Mouse (Mus musculus) stomach, postnatal 0 days (tissue): ENCODE measurements around the gene Lyzl4. TPM values are rescaled to one million over a fixed set of nuclear protein-coding genes. Genes with fewer than 3 reads are reported as not detected.

ENCODE experiments used
- ATAC-seq: fragments of 200-750 bp; cut with Nextera tagmentation; 2 replicates; pipeline ENCODE4 v1.8.0; 2017; ENCODE audit not compliant: low FRiP score, low TSS enrichment
- DNase-seq: peaks from one replicate; pipeline ENCODE4 v3.0.0-alpha.2; 2016; ENCODE audit warnings: low spot score
- H3K27ac ChIP-seq: fragments of 300-500 bp; sonication (generic); replicated peaks from 2 replicates; pipeline ENCODE4 v1.5.1; 2014; ENCODE audit warnings: mild to moderate bottlenecking, control low read depth
- H3K27me3 ChIP-seq: fragments of 300-500 bp; sonication (generic); 2 replicates; pipeline ENCODE4 v1.6.1; 2014; ENCODE audit warnings: low read length; ENCODE audit not compliant: control insufficient read depth, insufficient read depth
- H3K36me3 ChIP-seq: fragments of 300-500 bp; sonication (generic); 2 replicates; pipeline ENCODE4 v1.6.1; 2014; ENCODE audit warnings: low read length, mixed read lengths; ENCODE audit not compliant: control insufficient read depth, insufficient read depth
- H3K4me1 ChIP-seq: fragments of 300-500 bp; sonication (generic); replicated peaks from 2 replicates; pipeline ENCODE4 v1.6.1; 2014; ENCODE audit warnings: antibody characterized with exemption; ENCODE audit not compliant: control insufficient read depth, insufficient read depth
- H3K4me2 ChIP-seq: fragments of 300-500 bp; sonication (generic); replicated peaks from 2 replicates; pipeline ENCODE4 v1.6.1; 2014; ENCODE audit warnings: low read depth, mild to moderate bottlenecking, control low read depth, moderate library complexity
- H3K4me3 ChIP-seq: fragments of 300-500 bp; sonication (generic); 2 replicates; pipeline ENCODE4 v1.5.1; 2014; ENCODE audit warnings: low read depth, low read length, control low read depth
- H3K9ac ChIP-seq: fragments of 300-500 bp; sonication (generic); 2 replicates; pipeline ENCODE4 v1.6.1; 2014; ENCODE audit warnings: mild to moderate bottlenecking, low read length, control low read depth, mixed read lengths
- H3K9me3 ChIP-seq: fragments of 300-500 bp; sonication (generic); 2 replicates; pipeline ENCODE4 v1.6.1; 2016; ENCODE audit warnings: low read length; ENCODE audit not compliant: control insufficient read depth
- CTCF ChIP-seq: IDR thresholded peaks from 2 replicates; pipeline ENCODE4 v1.5.1; 2016; ENCODE audit warnings: antibody characterized with exemption, low read depth, mild to moderate bottlenecking, moderate library complexity
- EP300 ChIP-seq: optimal IDR thresholded peaks from 2 replicates; pipeline ENCODE3; 2016; ENCODE audit warnings: antibody characterized with exemption
- WGBS: fragments of 180-500 bp; shearing (Covaris S2); extraction: QIAGEN DNeasy Blood & Tissue Kit; methylation state at CpG from one replicate; pipeline ENCODE4 v1.1.7; 2014; 5-methylcytosine and 5-hydroxymethylcytosine counted together
- polyA plus RNA-seq: library from polyadenylated mRNA; unstranded; fragments of >200 nt; fragmentation: Nextera tagmentation; extraction: Ambion mirVana; gene quantifications from 2 replicates; pipeline ENCODE4 v1.2.1, GENCODE M21; 2015

Gene Lyzl4
- polyA plus RNA-seq, 1 experiment from 2014 or later: 0.15 TPM

GRCm38 (mm10) chr9:121679549-121679948 is 37.7 kb upstream of the Lyzl4 start:
- Histone ChIP-seq H3K27ac (no peak overlapping the region), H3K9ac (no peak overlapping the region; the same call in 1 of the 2 replicates), H3K4me1 (no peaks in the 10 kb centered on the region), H3K4me2 (no peak overlapping the region), H3K36me3 (peaks cover 3% of the 10 kb centered on the region; the same call in 1 of the 2 replicates), H3K27me3 (no peaks in the 10 kb centered on the region), H3K4me3 (no peak overlapping the region), H3K9me3 (no peaks in the 10 kb centered on the region)
- peak; percentile 70 for ATAC-seq
- DNase-seq: peak; percentile 62
- TF ChIP-seq EP300 (no peak), CTCF (peak; percentile 91)
- 17% methylated on average over 6 of the region's 6 CpGs for WGBS

GRCm38 (mm10) chr9:121677476-121677875 is 35.6 kb upstream of the Lyzl4 start:
- no peak for ATAC-seq
- Histone ChIP-seq H3K36me3 (no peaks in the 10 kb centered on the region), H3K27ac (no peak overlapping the region), H3K4me3 (no peak overlapping the region), H3K27me3 (no peaks in the 10 kb centered on the region), H3K4me2 (no peak overlapping the region), H3K4me1 (no peaks in the 10 kb centered on the region), H3K9ac (no peak overlapping the region), H3K9me3 (no peaks in the 10 kb centered on the region)
- TF ChIP-seq CTCF (no peak), EP300 (no peak)
- no peak for DNase-seq
- 33% methylated on average over 8 of the region's 8 CpGs for whole genome bisulfite sequencing

GRCm38 (mm10) chr9:121677069-121677468 is 35.2 kb upstream of the Lyzl4 start:
- H3K27me3 ChIP-seq: no peaks in the 10 kb centered on the region
- H3K9me3 ChIP-seq: no peaks in the 10 kb centered on the region
- no peak overlapping the region for H3K9ac ChIP-seq
- TF ChIP-seq EP300: no peak
- TF ChIP-seq CTCF: no peak
- WGBS: 51% methylated on average over 4 of the region's 4 CpGs
- ATAC-seq: no peak
- H3K4me3 ChIP-seq: no peak overlapping the region
- DNase-seq: no peak
- H3K36me3 ChIP-seq: no peaks in the 10 kb centered on the region
- H3K4me2 ChIP-seq: no peak overlapping the region
- H3K27ac ChIP-seq: no peak overlapping the region
- H3K4me1 ChIP-seq: no peaks in the 10 kb centered on the region

- no peak for ATAC-seq
- Histone ChIP-seq H3K27me3 (no peaks in the 10 kb centered on the region), H3K27ac (no peak overlapping the region)
Observed at GRCm38 (mm10) chr9:121675556-121675955, 33.7 kb upstream of the Lyzl4 start.

GRCm38 (mm10) chr9:121675011-121675410 is 33.1 kb upstream of the Lyzl4 start:
- no peak overlapping the region for H3K27ac ChIP-seq
- WGBS: 80% methylated on average over 9 of the region's 9 CpGs
- H3K36me3 ChIP-seq: no peaks in the 10 kb centered on the region
- no peak for TF ChIP-seq CTCF
- no peak for TF ChIP-seq EP300
- no peaks in the 10 kb centered on the region for H3K4me1 ChIP-seq
- no peak overlapping the region for H3K4me3 ChIP-seq
- H3K9ac ChIP-seq: no peak overlapping the region
- DNase-seq (no peak), ATAC-seq (no peak)
- H3K4me2 ChIP-seq: no peak overlapping the region
- no peaks in the 10 kb centered on the region for H3K27me3 ChIP-seq
- no peaks in the 10 kb centered on the region for H3K9me3 ChIP-seq

More at GRCm38 (mm10) chr9:121675556-121675955, 33.7 kb upstream of the Lyzl4 start:
- Histone ChIP-seq H3K4me1 (no peaks in the 10 kb centered on the region), H3K4me3 (no peak overlapping the region), H3K36me3 (no peaks in the 10 kb centered on the region), H3K9ac (no peak overlapping the region), H3K4me2 (no peak overlapping the region), H3K9me3 (no peaks in the 10 kb centered on the region)
- 81% methylated on average over 2 of the region's 2 CpGs for WGBS
- DNase-seq: no peak
- TF ChIP-seq EP300 (no peak), CTCF (no peak)

- TF ChIP-seq CTCF: no peak
- no peak for TF ChIP-seq EP300
- 84% methylated on average over 5 of the region's 5 CpGs for WGBS
- no peak for ATAC-seq
- Histone ChIP-seq H3K27me3 (no peaks in the 10 kb centered on the region), H3K4me1 (0 out of 2 replicates have a peak, but pooled peaks cover 2% of the 10 kb centered on the region), H3K27ac (no peak overlapping the region), H3K9ac (no peak overlapping the region), H3K9me3 (no peaks in the 10 kb centered on the region), H3K36me3 (no peaks in the 10 kb centered on the region), H3K4me3 (no peak overlapping the region), H3K4me2 (no peak overlapping the region)
- no peak for DNase-seq
Observed at GRCm38 (mm10) chr9:121673716-121674115, 31.8 kb upstream of the Lyzl4 start.
